Mouse (Mus musculus) stomach, embryonic 15.5 days (tissue): ENCODE data around the gene Whrn. TPM values are rescaled to one million over a fixed set of nuclear protein-coding genes. Genes with fewer than 3 reads are reported as not detected.

ENCODE experiments used
- ATAC-seq: fragments of 200-750 bp; cut with Nextera tagmentation; 2 replicates; pipeline ENCODE4 v1.8.0; 2017; ENCODE audit warnings: low read depth, moderate number of reproducible peaks, moderate TSS enrichment; ENCODE audit not compliant: insufficient read depth, low FRiP score
- H3K27ac ChIP-seq: fragments of 300-500 bp; sonication (generic); 2 replicates; pipeline ENCODE4 v1.5.1; 2015; ENCODE audit warnings: mild to moderate bottlenecking, inconsistent platforms
- H3K27me3 ChIP-seq: fragments of 300-500 bp; sonication (generic); replicated peaks from 2 replicates; pipeline ENCODE4 v1.6.1; 2015; ENCODE audit warnings: inconsistent platforms
- H3K36me3 ChIP-seq: fragments of 300-500 bp; sonication (generic); 2 replicates; pipeline ENCODE4 v1.6.1; 2015; ENCODE audit warnings: inconsistent platforms
- H3K4me1 ChIP-seq: fragments of 300-500 bp; sonication (generic); 2 replicates; pipeline ENCODE4 v1.6.1; 2015; ENCODE audit warnings: inconsistent platforms
- H3K4me2 ChIP-seq: fragments of 300-500 bp; sonication (generic); 2 replicates; pipeline ENCODE4 v1.6.1; 2015; ENCODE audit warnings: mild to moderate bottlenecking, inconsistent platforms
- H3K4me3 ChIP-seq: fragments of 300-500 bp; sonication (generic); replicated peaks from 2 replicates; pipeline ENCODE4 v1.5.1; 2015; ENCODE audit warnings: inconsistent platforms
- H3K9ac ChIP-seq: fragments of 300-500 bp; sonication (generic); 2 replicates; pipeline ENCODE4 v1.6.1; 2015; ENCODE audit warnings: inconsistent platforms
- H3K9me3 ChIP-seq: fragments of 300-500 bp; sonication (generic); 2 replicates; pipeline ENCODE4 v1.6.1; 2016; ENCODE audit warnings: inconsistent platforms
- WGBS: fragments of 180-500 bp; shearing (Covaris S2); methylation state at CpG from one replicate; pipeline ENCODE4 v1.1.7; 2015; 5-methylcytosine and 5-hydroxymethylcytosine counted together
- polyA plus RNA-seq: library from polyadenylated mRNA; unstranded; fragments of >200 nt; fragmentation: Nextera tagmentation; extraction: Ambion mirVana; gene quantifications from 2 replicates; pipeline ENCODE4 v1.2.1, GENCODE M21; 2015

Gene Whrn
- polyA plus RNA-seq, 1 experiment from 2014 or later = 4.1 TPM

DNA sequence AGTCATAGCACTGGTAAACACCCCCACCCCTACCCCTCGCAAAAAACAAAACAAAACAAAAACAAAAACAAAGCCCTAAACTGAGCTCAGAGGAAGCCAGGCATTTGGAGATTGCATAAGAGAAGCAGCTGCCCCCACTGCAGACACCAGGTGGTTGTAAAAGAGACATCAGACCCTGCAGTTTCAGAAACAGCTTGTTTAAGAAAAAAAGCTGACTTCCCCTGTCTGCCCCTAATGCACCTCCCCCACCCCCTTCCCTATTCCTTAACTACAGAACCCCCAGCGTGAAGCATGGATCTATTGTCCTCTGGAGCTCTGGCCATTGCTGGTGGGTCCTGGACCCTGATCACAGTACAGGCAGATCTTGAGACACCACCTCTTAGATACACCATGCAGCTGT, 21.4 kb downstream of the Whrn start:
- Histone ChIP-seq H3K9me3 (no peaks in the 10 kb centered on the region), H3K9ac (no peak overlapping the region), H3K4me3 (no peak overlapping the region), H3K27ac (no peak overlapping the region), H3K4me2 (no peak overlapping the region), H3K36me3 (no peaks in the 10 kb centered on the region), H3K4me1 (no peaks in the 10 kb centered on the region), H3K27me3 (no peaks in the 10 kb centered on the region)
- ATAC-seq = no peak
- 28% methylated on average over 2 of the region's 2 CpGs for WGBS

DNA sequence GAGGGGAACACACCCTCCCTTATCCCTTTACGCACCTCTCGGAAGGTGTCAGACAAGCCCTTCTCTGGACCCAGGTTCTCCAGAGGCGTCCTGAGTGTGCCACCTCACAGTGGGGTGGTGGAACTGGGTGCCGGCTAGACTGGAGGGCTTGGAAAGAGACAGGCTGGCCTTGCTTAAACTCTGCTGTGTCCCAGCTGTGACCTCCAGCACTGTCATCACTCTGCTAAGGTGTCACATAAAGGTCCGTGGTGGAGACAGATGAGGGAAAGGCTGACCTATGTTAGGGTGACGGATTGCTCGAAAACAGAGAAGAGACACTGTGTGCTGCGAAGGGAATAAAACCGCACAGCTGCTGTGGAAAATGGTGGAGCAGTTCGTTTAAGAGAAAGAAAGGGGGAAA, 28.5 kb downstream of the Whrn start:
- Histone ChIP-seq H3K4me3 (no peak overlapping the region), H3K27me3 (no peaks in the 10 kb centered on the region), H3K4me1 (peaks cover 4% of the 10 kb centered on the region; the same call in 1 of the 2 replicates), H3K36me3 (no peaks in the 10 kb centered on the region), H3K4me2 (no peak overlapping the region), H3K9ac (no peak overlapping the region), H3K9me3 (no peaks in the 10 kb centered on the region), H3K27ac (no peak overlapping the region)
- WGBS = 41% methylated on average over 9 of the region's 10 CpGs
- no peak for ATAC-seq

DNA sequence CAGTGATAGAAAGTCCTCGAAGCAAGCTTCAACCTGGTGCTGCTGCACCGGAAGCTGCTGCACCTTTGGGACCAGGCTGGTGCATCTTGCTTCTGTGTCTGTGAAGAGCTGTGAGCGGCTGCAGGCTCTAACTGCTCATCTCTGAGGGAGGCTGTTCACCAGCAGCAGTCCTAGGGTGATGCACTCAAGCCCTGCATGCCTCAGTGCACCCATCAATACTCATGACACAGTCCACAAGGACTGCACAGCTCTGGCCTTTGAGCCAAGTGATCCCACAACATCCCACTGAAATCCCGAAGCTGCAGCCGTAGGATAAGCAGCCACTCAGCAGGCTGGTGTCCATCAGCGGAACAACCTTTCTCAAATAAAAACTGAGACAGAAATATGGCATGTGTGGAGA, 29.6 kb downstream of the Whrn start:
- Histone ChIP-seq H3K36me3 (no peaks in the 10 kb centered on the region), H3K4me2 (no peak overlapping the region), H3K9me3 (no peaks in the 10 kb centered on the region), H3K9ac (no peak overlapping the region), H3K4me3 (no peak overlapping the region), H3K27me3 (no peaks in the 10 kb centered on the region), H3K4me1 (peaks cover 5% of the 10 kb centered on the region; the same call in 1 of the 2 replicates), H3K27ac (no peak overlapping the region)
- ATAC-seq = no peak
- 84% methylated on average over 6 of the region's 6 CpGs for WGBS

- H3K4me1 ChIP-seq = peaks cover 10% of the 10 kb centered on the region; the same call in 1 of the 2 replicates
- no peak for ATAC-seq
- no peak overlapping the region for H3K9ac ChIP-seq
- H3K36me3 ChIP-seq = no peaks in the 10 kb centered on the region
- no peak overlapping the region for H3K4me2 ChIP-seq
- H3K4me3 ChIP-seq = no peak overlapping the region
- no peaks in the 10 kb centered on the region for H3K9me3 ChIP-seq
- no peaks in the 10 kb centered on the region for H3K27me3 ChIP-seq
- 71% methylated on average over 7 of the region's 7 CpGs for WGBS
- no peak overlapping the region for H3K27ac ChIP-seq
Measured at GRCm38 (mm10) chr4:63460876-63461525, 34.8 kb downstream of the Whrn start.

GRCm38 (mm10) chr4:63459141-63459789, 36.5 kb downstream of the Whrn start:
- Histone ChIP-seq H3K9ac (no peak overlapping the region), H3K36me3 (no peaks in the 10 kb centered on the region), H3K4me1 (peaks cover 10% of the 10 kb centered on the region; the same call in 1 of the 2 replicates), H3K9me3 (no peaks in the 10 kb centered on the region), H3K4me3 (no peak overlapping the region), H3K27ac (peak overlapping the region; percentile 2; the same call in 1 of the 2 replicates), H3K27me3 (no peaks in the 10 kb centered on the region), H3K4me2 (no peak overlapping the region)
- WGBS = 46% methylated on average over 16 of the region's 16 CpGs
- no peak for ATAC-seq

DNA sequence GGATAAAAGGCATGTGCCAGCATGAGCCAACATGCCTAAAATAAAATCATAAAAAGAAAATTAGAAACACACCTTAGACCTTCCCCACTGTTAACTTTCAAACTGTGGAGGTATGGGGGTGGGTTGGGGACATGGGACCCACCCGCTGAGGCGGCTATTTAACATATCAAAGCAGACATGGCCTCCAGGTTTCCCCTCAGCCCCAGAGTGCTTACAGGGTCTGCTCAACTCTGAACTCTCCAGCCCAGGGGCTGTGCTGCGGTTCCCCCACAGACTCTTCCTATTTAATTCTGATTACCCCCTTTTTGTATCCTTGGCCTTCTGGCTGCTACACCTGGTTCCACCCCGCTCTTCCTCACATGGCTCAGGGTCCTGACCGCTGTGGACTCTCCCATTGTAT, 39.2 kb downstream of the Whrn start:
- 74% methylated on average over 5 of the region's 5 CpGs for WGBS
- no peak for ATAC-seq
- no peak overlapping the region for H3K4me3 ChIP-seq
- no peaks in the 10 kb centered on the region for H3K9me3 ChIP-seq
- no peak overlapping the region for H3K4me2 ChIP-seq
- H3K9ac ChIP-seq = no peak overlapping the region
- H3K27me3 ChIP-seq = no peaks in the 10 kb centered on the region
- H3K36me3 ChIP-seq = no peaks in the 10 kb centered on the region
- peaks cover 10% of the 10 kb centered on the region; the same call in 1 of the 2 replicates for H3K4me1 ChIP-seq
- H3K27ac ChIP-seq = no peak overlapping the region

DNA sequence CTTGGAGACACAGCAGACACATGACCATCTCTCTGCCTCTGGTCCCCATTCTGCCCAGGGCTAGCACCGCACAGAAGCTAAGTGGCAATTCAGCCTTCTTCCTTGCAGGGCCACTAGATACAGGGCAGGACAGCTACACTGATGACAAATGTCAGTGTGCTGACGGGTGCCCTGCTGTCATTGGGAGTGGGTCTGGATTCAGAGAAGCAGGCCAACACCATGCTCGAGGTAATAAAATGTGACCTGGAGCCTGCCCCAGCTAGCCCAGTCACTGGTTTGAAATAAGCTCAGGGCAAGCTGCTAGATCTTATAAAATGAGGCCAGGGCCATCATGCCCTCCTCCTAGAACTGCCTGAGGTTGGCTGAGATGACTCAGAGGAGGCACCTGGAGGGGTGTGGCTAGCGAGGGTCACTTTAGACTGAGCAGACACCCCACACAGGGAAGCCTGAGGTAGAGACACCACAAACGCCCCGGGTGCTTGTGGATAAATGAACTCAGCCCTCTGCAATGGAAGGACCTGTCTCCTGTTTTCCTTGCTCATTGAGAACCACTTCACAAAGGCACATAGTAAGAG, 41.8 kb downstream of the Whrn start:
- Histone ChIP-seq H3K4me1 (peaks cover 2% of the 10 kb centered on the region; the same call in 1 of the 2 replicates), H3K4me3 (no peak overlapping the region), H3K27ac (no peak overlapping the region), H3K4me2 (no peak overlapping the region), H3K36me3 (no peaks in the 10 kb centered on the region), H3K9me3 (no peaks in the 10 kb centered on the region), H3K9ac (no peak overlapping the region), H3K27me3 (no peaks in the 10 kb centered on the region)
- WGBS = 87% methylated on average over 6 of the region's 6 CpGs
- no peak for ATAC-seq

GRCm38 (mm10) chr4:63452555-63452954, 43.2 kb downstream of the Whrn start:
- H3K4me2 ChIP-seq = no peak overlapping the region
- no peak overlapping the region for H3K9ac ChIP-seq
- no peak for ATAC-seq
- no peaks in the 10 kb centered on the region for H3K27me3 ChIP-seq
- no peak overlapping the region for H3K27ac ChIP-seq
- H3K9me3 ChIP-seq = no peaks in the 10 kb centered on the region
- H3K36me3 ChIP-seq = no peaks in the 10 kb centered on the region
- H3K4me3 ChIP-seq = no peak overlapping the region
- WGBS = 67% methylated on average over 3 of the region's 3 CpGs
- H3K4me1 ChIP-seq = no peaks in the 10 kb centered on the region

- no peaks in the 10 kb centered on the region for H3K36me3 ChIP-seq
- H3K9ac ChIP-seq = no peak overlapping the region
- H3K4me3 ChIP-seq = no peak overlapping the region
- 79% methylated on average over 5 of the region's 5 CpGs for WGBS
- no peak overlapping the region for H3K27ac ChIP-seq
- H3K4me2 ChIP-seq = no peak overlapping the region
- H3K4me1 ChIP-seq = no peaks in the 10 kb centered on the region
- no peak for ATAC-seq
- no peaks in the 10 kb centered on the region for H3K27me3 ChIP-seq
- H3K9me3 ChIP-seq = no peaks in the 10 kb centered on the region
Measured at GRCm38 (mm10) chr4:63450551-63450950, 45.2 kb downstream of the Whrn start.

- H3K4me2 ChIP-seq = no peak overlapping the region
- H3K27ac ChIP-seq = no peak overlapping the region
- no peaks in the 10 kb centered on the region for H3K27me3 ChIP-seq
- H3K4me3 ChIP-seq = no peak overlapping the region
- no peak for ATAC-seq
- 82% methylated on average over 10 of the region's 10 CpGs for WGBS
- H3K9ac ChIP-seq = no peak overlapping the region
- no peaks in the 10 kb centered on the region for H3K4me1 ChIP-seq
- H3K36me3 ChIP-seq = no peaks in the 10 kb centered on the region
- H3K9me3 ChIP-seq = no peaks in the 10 kb centered on the region
Measured at GRCm38 (mm10) chr4:63444362-63445066, 51.3 kb downstream of the Whrn start.

- no peaks in the 10 kb centered on the region for H3K36me3 ChIP-seq
- no peaks in the 10 kb centered on the region for H3K4me1 ChIP-seq
- H3K9ac ChIP-seq = no peak overlapping the region
- H3K4me3 ChIP-seq = no peak overlapping the region
- no peaks in the 10 kb centered on the region for H3K27me3 ChIP-seq
- H3K27ac ChIP-seq = no peak overlapping the region
- WGBS = 88% methylated on average over 2 of the region's 2 CpGs
- H3K9me3 ChIP-seq = no peaks in the 10 kb centered on the region
- H3K4me2 ChIP-seq = no peak overlapping the region
- no peak for ATAC-seq
Measured at GRCm38 (mm10) chr4:63443101-63443500, 52.7 kb downstream of the Whrn start.

DNA sequence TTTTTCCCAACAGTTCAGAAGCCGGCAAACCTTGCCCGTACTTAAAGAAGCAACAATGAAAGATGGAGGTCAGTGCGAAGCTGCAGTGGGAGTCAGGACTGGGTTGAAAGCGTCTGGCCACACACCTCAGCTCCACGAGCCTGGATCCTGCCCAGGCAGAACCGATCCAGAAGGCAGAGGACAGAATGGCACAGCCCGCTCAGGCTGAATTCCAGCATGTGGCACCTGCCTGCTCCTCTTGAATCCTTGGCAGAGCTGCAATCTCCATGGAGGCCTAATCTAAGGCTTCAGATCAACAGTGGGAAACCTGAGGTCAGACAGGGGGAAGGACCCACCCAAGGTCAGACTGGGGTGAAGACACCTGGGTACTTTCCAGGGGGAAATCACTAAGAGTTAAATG, 54.2 kb downstream of the Whrn start:
- no peak overlapping the region for H3K4me3 ChIP-seq
- H3K4me2 ChIP-seq = no peak overlapping the region
- WGBS = 92% methylated on average over 7 of the region's 7 CpGs
- H3K36me3 ChIP-seq = no peaks in the 10 kb centered on the region
- no peaks in the 10 kb centered on the region for H3K27me3 ChIP-seq
- no peaks in the 10 kb centered on the region for H3K9me3 ChIP-seq
- no peak overlapping the region for H3K9ac ChIP-seq
- no peak for ATAC-seq
- H3K27ac ChIP-seq = no peak overlapping the region
- H3K4me1 ChIP-seq = no peaks in the 10 kb centered on the region
